Mouse (Mus musculus): ENCODE measurements around the gene H2-M10.2. TPM values are rescaled to one million over a fixed set of nuclear protein-coding genes. Genes with fewer than 3 reads are reported as not detected.
"Not testable (repeated sequence)": the region's sequence is repeated elsewhere in the genome, so short reads cannot be mapped to it uniquely, and the experiment has no call there.

Gene H2-M10.2
- polyA plus RNA-seq (2014; fragmentation: Nextera tagmentation; extraction: Ambion mirVana), result 0.19 TPM in 1 of 2 replicates, not detected in the other

DNA sequence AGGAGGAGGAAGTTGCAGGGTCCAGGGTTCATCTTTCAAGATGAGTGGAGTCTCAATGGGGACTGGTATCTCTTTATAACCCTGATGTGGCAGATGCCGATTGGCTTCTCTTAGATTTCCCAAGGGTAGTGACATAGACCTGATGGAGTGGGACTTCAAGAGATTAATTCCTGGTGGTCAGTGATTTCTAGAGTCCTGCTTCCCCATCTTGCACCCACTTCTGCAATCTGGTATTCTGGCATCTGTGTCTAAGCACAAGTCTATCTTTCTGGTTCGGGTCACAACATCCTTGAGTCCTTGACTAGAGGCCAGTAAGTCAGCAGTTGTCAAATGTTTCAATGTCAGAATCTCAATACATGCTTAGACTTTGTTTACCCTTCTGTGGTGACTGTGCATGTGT, at the start of gene H2-M10.2:
Gene H2-M10.2, minus strand, starts transcription at position 101 of the 400 bp plus-strand sequence.
- no peak for ATAC-seq (ENCODE audit: low FRiP score, low TSS enrichment)
- Histone ChIP-seq H3K4me2 (replicated peaks; ENCODE audit: low read depth, low read length) (no peak within 1 kb of the TSS), H3K4me3 (ENCODE audit: low read length) (no peak within 1 kb of the TSS), H3K9ac (ENCODE audit: low read depth, low read length) (no peak within 1 kb of the TSS), H3K27ac (ENCODE audit: low read depth, low read length) (no peak within 1 kb of the TSS), H3K36me3 (ENCODE audit: control insufficient read depth, insufficient read depth, low read length) (peaks cover 6% of the 10 kb centered on the region; the same call in 1 of the 2 replicates), H3K9me3 (ENCODE audit: control insufficient read depth, low read length) (peaks cover 8% of the 10 kb centered on the region; the same call in 1 of the 2 replicates), H3K27me3 (ENCODE audit: control insufficient read depth, insufficient read depth, low read length) (no peaks in the 10 kb centered on the region), H3K4me1 (ENCODE audit: control insufficient read depth, insufficient read depth, low read length) (no peaks in the 10 kb centered on the region)
- WGBS, result 88% methylated on average over 2 of the region's 2 CpGs

DNA sequence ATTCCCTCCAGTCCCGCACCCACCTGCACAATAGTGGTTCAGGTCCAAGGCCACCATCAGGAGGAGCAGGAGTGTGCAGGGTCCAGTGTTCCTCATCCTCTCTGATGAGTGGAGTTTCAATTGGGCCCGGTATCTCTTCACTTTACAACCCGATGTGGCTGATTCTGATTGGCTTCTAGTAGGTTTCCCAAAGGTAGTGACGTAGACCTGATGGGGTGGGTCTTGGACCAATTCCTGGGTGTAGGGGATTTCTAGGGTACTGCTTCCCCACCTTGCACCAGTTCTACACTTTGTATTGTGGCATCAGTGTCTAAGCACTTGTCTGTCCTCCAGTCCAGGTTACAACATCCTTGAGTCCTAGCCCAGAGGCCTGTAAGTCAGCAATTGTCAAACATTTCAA, 39.8 kb upstream of the H2-M10.2 start, which contains the start of gene H2-M10.1:
Gene H2-M10.1, minus strand, starts transcription at position 101 of the 400 bp plus-strand sequence.
- H3K9me3 ChIP-seq (ENCODE audit: control insufficient read depth, low read length), result no peaks in the 10 kb centered on the region
- no peak within 1 kb of the TSS for H3K4me3 ChIP-seq (ENCODE audit: low read length)
- 91% methylated on average over 4 of the region's 4 CpGs for WGBS
- H3K36me3 ChIP-seq (ENCODE audit: control insufficient read depth, insufficient read depth, low read length), result no peaks in the 10 kb centered on the region
- no peak within 1 kb of the TSS for H3K4me2 ChIP-seq (replicated peaks; ENCODE audit: low read depth, low read length)
- H3K4me1 ChIP-seq (ENCODE audit: control insufficient read depth, insufficient read depth, low read length), result no peaks in the 10 kb centered on the region
- no peaks in the 10 kb centered on the region for H3K27me3 ChIP-seq (ENCODE audit: control insufficient read depth, insufficient read depth, low read length)
- no peak within 1 kb of the TSS for H3K27ac ChIP-seq (ENCODE audit: low read depth, low read length)
- ATAC-seq (ENCODE audit: low FRiP score, low TSS enrichment), result no peak
- no peak within 1 kb of the TSS for H3K9ac ChIP-seq (ENCODE audit: low read depth, low read length)

DNA sequence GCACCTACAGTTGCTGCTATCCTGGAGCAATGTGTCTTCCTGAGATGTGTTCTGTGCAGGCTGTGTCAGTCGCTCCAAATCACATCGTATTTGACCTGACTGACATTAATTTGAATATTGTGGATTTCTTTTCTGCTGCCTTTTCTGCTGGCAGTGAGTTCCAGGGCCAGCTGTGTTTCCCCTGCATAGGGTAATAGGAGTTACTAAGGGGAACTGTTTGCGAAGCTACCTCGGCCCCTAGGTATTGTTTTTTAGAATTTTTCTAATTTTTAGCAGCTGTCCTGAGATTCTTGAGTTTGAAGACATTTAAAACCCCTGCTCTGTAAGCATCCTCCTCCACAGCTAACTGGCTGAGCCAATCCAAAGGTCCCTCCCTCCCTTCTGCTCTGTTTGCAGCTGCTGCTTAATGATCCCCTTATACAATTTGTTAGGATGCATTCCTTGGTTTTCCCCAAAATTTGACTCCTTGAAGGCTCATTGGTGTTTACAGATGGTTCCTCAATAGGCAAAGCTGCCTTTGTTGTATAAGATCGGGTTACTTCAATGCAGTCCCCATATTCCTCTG, 29.5 kb upstream of the H2-M10.2 start:
- H3K27me3 ChIP-seq (ENCODE audit: control insufficient read depth, insufficient read depth, low read length), result no peaks in the 10 kb centered on the region
- H3K27ac ChIP-seq (ENCODE audit: low read depth, low read length), result no peak overlapping the region
- H3K4me1 ChIP-seq (ENCODE audit: control insufficient read depth, insufficient read depth, low read length), result no peaks in the 10 kb centered on the region
- no peaks in the 10 kb centered on the region for H3K36me3 ChIP-seq (ENCODE audit: control insufficient read depth, insufficient read depth, low read length)
- no peaks in the 10 kb centered on the region for H3K9me3 ChIP-seq (ENCODE audit: control insufficient read depth, low read length)
- H3K4me2 ChIP-seq (replicated peaks; ENCODE audit: low read depth, low read length), result peak overlapping the region; percentile 70
- 19% methylated on average over 5 of the region's 5 CpGs for WGBS
- peak overlapping the region; percentile 52 for H3K4me3 ChIP-seq (ENCODE audit: low read length)
- peak overlapping the region; percentile 51; the same call in 1 of the 2 replicates for H3K9ac ChIP-seq (ENCODE audit: low read depth, low read length)
- peak; percentile 54 for ATAC-seq (ENCODE audit: low FRiP score, low TSS enrichment)

DNA sequence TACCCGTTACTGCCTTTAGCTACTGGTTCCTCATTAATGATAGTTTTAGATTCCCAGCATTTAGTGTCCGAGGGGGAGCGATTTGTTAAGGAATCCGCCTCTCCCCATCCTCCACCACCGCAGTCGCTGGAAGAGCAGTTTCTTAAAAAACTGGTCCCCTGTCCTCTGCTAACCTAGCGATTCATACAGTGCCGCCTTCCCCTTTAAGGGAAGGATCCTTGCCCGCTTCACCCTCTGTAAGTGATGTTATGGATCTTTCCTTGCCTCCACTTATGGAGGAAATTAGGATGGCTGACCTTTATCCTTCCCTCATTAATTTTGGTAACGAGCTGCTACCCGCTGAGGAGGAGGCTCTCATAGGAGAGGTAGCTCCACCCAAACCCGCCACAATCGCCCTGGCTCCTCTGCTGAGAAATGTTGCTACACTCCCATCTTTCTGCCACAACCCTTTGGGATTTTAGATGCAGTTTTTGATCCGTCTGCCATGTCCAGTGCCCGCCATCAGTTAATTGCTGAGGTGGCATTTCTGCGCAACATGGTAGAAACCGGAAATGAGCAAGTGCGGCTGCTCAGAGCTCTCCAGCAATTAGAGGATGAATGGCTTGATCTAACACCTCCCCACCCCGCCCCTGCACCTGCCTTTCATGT, 28.9 kb upstream of the H2-M10.2 start:
- H3K4me2 ChIP-seq (replicated peaks; ENCODE audit: low read depth, low read length), result peak overlapping the region; percentile 70
- H3K27me3 ChIP-seq (ENCODE audit: control insufficient read depth, insufficient read depth, low read length), result no peaks in the 10 kb centered on the region
- no peaks in the 10 kb centered on the region for H3K9me3 ChIP-seq (ENCODE audit: control insufficient read depth, low read length)
- H3K9ac ChIP-seq (ENCODE audit: low read depth, low read length), result peak overlapping the region; percentile 51
- no peaks in the 10 kb centered on the region for H3K4me1 ChIP-seq (ENCODE audit: control insufficient read depth, insufficient read depth, low read length)
- H3K4me3 ChIP-seq (ENCODE audit: low read length), result peak overlapping the region; percentile 52
- WGBS, result under 1% methylated on average over 19 of the region's 19 CpGs
- peak; percentile 82 for ATAC-seq (ENCODE audit: low FRiP score, low TSS enrichment)
- no peaks in the 10 kb centered on the region for H3K36me3 ChIP-seq (ENCODE audit: control insufficient read depth, insufficient read depth, low read length)
- H3K27ac ChIP-seq (ENCODE audit: low read depth, low read length), result peak overlapping the region; percentile 3; the same call in 1 of the 2 replicates

DNA sequence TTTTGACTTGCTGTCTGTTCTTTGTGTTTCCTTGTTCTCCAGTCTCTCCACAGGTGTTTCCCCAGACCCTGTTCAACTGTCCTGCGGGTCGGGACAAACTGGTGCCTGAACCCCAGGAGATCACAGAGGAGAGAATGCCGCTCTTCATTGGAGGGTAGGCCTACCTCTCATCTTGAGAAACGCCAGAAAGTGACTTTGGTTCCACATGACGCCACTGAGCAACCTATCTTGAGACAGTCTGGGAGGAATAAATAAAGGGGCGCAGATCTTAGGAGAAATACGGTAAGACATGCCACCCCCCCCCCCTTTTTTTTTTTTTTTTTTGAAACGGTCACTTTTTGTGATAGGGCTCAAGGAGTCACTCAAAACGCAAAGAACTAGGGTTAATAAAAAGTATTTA, 28.2 kb upstream of the H2-M10.2 start:
- WGBS, result 3% methylated on average over 9 of the region's 9 CpGs
- no peaks in the 10 kb centered on the region for H3K4me1 ChIP-seq (ENCODE audit: control insufficient read depth, insufficient read depth, low read length)
- no peaks in the 10 kb centered on the region for H3K36me3 ChIP-seq (ENCODE audit: control insufficient read depth, insufficient read depth, low read length)
- ATAC-seq (ENCODE audit: low FRiP score, low TSS enrichment), result peak; percentile 19; the same call in 1 of the 2 replicates
- H3K27ac ChIP-seq (ENCODE audit: low read depth, low read length), result no peak overlapping the region; the same call in 1 of the 2 replicates
- H3K27me3 ChIP-seq (ENCODE audit: control insufficient read depth, insufficient read depth, low read length), result no peaks in the 10 kb centered on the region
- no peaks in the 10 kb centered on the region for H3K9me3 ChIP-seq (ENCODE audit: control insufficient read depth, low read length)
- H3K4me3 ChIP-seq (ENCODE audit: low read length), result peak overlapping the region; percentile 52
- peak overlapping the region; percentile 51; the same call in 1 of the 2 replicates for H3K9ac ChIP-seq (ENCODE audit: low read depth, low read length)
- peak overlapping the region; percentile 70 for H3K4me2 ChIP-seq (replicated peaks; ENCODE audit: low read depth, low read length)

DNA sequence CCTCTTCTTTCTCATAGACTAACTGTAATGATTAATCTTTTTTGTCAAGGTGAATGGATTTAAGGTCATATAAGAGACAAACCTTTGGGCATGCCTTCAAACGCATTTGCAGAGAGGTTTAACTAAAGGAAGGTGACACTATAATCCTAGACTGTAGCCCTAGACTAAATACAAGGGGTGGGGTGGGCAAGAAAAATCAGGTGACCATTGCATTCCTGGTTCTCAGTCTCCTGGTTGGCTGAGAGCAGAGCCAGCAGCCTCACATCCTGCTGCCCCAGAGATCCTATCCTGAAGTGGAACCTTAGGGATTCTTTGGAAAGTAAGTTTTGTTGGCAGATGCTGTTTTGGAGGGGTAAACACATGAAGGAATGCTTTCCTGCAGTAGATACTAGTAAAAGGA, 23.0 kb upstream of the H2-M10.2 start:
- WGBS, result 19% methylated on average over 1 of the region's 1 CpGs
- no peak overlapping the region for H3K9ac ChIP-seq (ENCODE audit: low read depth, low read length)
- ATAC-seq (ENCODE audit: low FRiP score, low TSS enrichment), result no peak
- H3K27me3 ChIP-seq (ENCODE audit: control insufficient read depth, insufficient read depth, low read length), result no peaks in the 10 kb centered on the region
- H3K4me3 ChIP-seq (ENCODE audit: low read length), result no peak overlapping the region
- H3K27ac ChIP-seq (ENCODE audit: low read depth, low read length), result no peak overlapping the region
- H3K9me3 ChIP-seq (ENCODE audit: control insufficient read depth, low read length), result no peaks in the 10 kb centered on the region
- H3K4me1 ChIP-seq (ENCODE audit: control insufficient read depth, insufficient read depth, low read length), result no peaks in the 10 kb centered on the region
- no peak overlapping the region for H3K4me2 ChIP-seq (replicated peaks; ENCODE audit: low read depth, low read length)
- H3K36me3 ChIP-seq (ENCODE audit: control insufficient read depth, insufficient read depth, low read length), result no peaks in the 10 kb centered on the region

DNA sequence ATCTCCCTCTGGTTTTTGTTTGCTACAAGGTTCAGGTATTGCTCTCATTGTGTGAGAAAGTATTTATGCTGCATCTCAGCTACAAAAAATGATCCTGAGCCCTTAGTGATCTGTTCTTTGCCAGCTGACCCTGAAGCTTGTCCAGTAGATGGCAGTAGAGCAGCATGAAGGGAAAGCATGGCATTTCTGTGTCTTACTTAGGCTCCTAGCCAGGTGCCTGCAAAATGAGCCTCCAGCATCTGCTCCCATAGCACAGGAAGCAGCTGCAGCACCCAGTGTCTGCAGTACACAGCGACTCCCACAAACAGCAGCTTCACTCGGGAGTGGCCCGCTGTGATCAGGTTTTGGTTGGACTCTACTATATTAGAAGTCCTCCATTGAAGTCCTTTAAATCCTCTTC, 22.6 kb upstream of the H2-M10.2 start:
- not testable (repeated sequence) for H3K9ac ChIP-seq (ENCODE audit: low read depth, low read length); H3K27ac ChIP-seq (ENCODE audit: low read depth, low read length); ATAC-seq (ENCODE audit: low FRiP score, low TSS enrichment); H3K4me3 ChIP-seq (ENCODE audit: low read length); H3K27me3 ChIP-seq (ENCODE audit: control insufficient read depth, insufficient read depth, low read length); H3K4me2 ChIP-seq (replicated peaks; ENCODE audit: low read depth, low read length); H3K4me1 ChIP-seq (ENCODE audit: control insufficient read depth, insufficient read depth, low read length); H3K9me3 ChIP-seq (ENCODE audit: control insufficient read depth, low read length); H3K36me3 ChIP-seq (ENCODE audit: control insufficient read depth, insufficient read depth, low read length)
- 2% methylated on average over 3 of the region's 3 CpGs for WGBS

DNA sequence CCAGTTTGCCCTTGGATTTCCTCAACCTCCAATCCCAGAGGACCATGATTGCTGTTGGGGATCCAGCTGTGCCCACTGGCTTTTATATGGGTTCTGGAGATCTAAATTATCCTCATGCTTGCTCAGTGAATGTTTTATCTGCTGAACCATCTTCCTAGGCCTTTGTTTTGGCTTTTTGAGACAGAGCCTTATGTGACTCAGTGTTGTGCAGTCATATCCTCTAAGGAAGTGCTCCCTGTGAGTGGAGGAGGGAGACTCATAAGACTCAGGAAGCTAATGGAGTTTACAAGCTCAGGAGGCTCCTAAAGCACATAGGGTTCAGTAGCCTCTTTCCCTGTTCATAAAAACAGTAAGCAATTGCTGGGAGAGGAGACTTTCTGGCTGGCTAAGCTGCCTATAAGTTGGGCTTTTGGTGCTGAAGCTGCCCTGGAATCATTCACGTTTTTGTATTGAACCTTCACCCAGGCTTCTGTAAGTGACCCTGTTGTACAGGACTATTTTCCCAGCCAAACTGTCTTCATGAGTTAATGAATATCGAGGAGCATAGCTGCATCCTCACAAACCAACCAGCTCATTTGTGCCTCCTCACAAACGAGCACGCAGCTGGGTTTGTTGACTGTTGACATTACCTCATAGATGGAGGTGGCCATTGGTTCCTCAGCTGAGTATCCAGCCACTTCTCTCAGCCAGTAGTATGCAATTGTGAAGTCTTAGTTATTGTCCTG, 4.6 kb downstream of the H2-M10.2 start:
- Histone ChIP-seq H3K4me3 (ENCODE audit: low read length) (no peak overlapping the region), H3K9ac (ENCODE audit: low read depth, low read length) (no peak overlapping the region), H3K27me3 (ENCODE audit: control insufficient read depth, insufficient read depth, low read length) (no peaks in the 10 kb centered on the region), H3K4me1 (ENCODE audit: control insufficient read depth, insufficient read depth, low read length) (no peaks in the 10 kb centered on the region), H3K36me3 (ENCODE audit: control insufficient read depth, insufficient read depth, low read length) (peaks cover 22% of the 10 kb centered on the region; the same call in 1 of the 2 replicates), H3K9me3 (ENCODE audit: control insufficient read depth, low read length) (peaks cover 9% of the 10 kb centered on the region; the same call in 1 of the 2 replicates), H3K4me2 (replicated peaks; ENCODE audit: low read depth, low read length) (no peak overlapping the region), H3K27ac (ENCODE audit: low read depth, low read length) (no peak overlapping the region)
- ATAC-seq (ENCODE audit: low FRiP score, low TSS enrichment), result no peak
- 89% methylated on average over 4 of the region's 4 CpGs for WGBS

Data from kidney, embryonic 14.5 days (tissue).